Mouse (Mus musculus) kidney, postnatal 0 days (tissue): ENCODE data around the gene Alg9. TPM values are rescaled to one million over a fixed set of nuclear protein-coding genes. Genes with fewer than 3 reads are reported as not detected.

ENCODE experiments used
- ATAC-seq: fragments of 200-750 bp; cut with Nextera tagmentation; replicated peaks from 2 replicates; pipeline ENCODE4 v1.8.0; 2017; ENCODE audit warnings: low read depth, moderate number of reproducible peaks, moderate TSS enrichment, moderate library complexity; ENCODE audit not compliant: low FRiP score
- DNase-seq: peaks from one replicate; pipeline ENCODE4 v3.0.0-alpha.2; 2016; ENCODE audit warnings: low spot score
- H3K27ac ChIP-seq: fragments of 300-500 bp; sonication (generic); 2 replicates; pipeline ENCODE4 v1.5.1; 2014; ENCODE audit warnings: mild to moderate bottlenecking
- H3K27me3 ChIP-seq: fragments of 300-500 bp; sonication (generic); 2 replicates; pipeline ENCODE4 v1.6.1; 2014; ENCODE audit warnings: low read length, mixed read lengths; ENCODE audit not compliant: insufficient read depth
- H3K36me3 ChIP-seq: fragments of 300-500 bp; sonication (generic); 2 replicates; pipeline ENCODE4 v1.6.1; 2014; ENCODE audit warnings: low read length, mixed read lengths; ENCODE audit not compliant: insufficient read depth
- H3K4me1 ChIP-seq: fragments of 300-500 bp; sonication (generic); replicated peaks from 2 replicates; pipeline ENCODE4 v1.6.1; 2014; ENCODE audit warnings: antibody characterized with exemption, low read length, mixed read lengths; ENCODE audit not compliant: insufficient read depth
- H3K4me2 ChIP-seq: fragments of 300-500 bp; sonication (generic); 2 replicates; pipeline ENCODE4 v1.6.1; 2014; ENCODE audit warnings: mild to moderate bottlenecking, low read length, moderate library complexity, mixed read lengths
- H3K4me3 ChIP-seq: fragments of 300-500 bp; sonication (generic); replicated peaks from 2 replicates; pipeline ENCODE4 v1.5.1; 2014; ENCODE audit warnings: low read depth, low read length
- H3K9ac ChIP-seq: fragments of 300-500 bp; sonication (generic); 2 replicates; pipeline ENCODE4 v1.6.1; 2014; ENCODE audit warnings: low read depth, low read length
- H3K9me3 ChIP-seq: fragments of 300-500 bp; sonication (generic); replicated peaks from 2 replicates; pipeline ENCODE4 v1.6.1; 2016; ENCODE audit warnings: low read length, inconsistent platforms, mixed read lengths
- CTCF ChIP-seq: IDR thresholded peaks from 2 replicates; pipeline ENCODE4 v1.5.1; 2016; ENCODE audit warnings: antibody characterized with exemption, low read depth, mild to moderate bottlenecking, moderate library complexity
- WGBS: fragments of 180-500 bp; shearing (Covaris S2); extraction: QIAGEN DNeasy Blood & Tissue Kit; methylation state at CpG from one replicate; pipeline ENCODE4 v1.1.7; 2014; 5-methylcytosine and 5-hydroxymethylcytosine counted together
- polyA plus RNA-seq: library from polyadenylated mRNA; unstranded; fragments of >200 nt; fragmentation: Nextera tagmentation; extraction: Ambion mirVana; gene quantifications from 2 replicates; pipeline ENCODE4 v1.2.1, GENCODE M21; 2015

Gene Alg9
- polyA plus RNA-seq, 1 experiment from 2014 or later: 24.8 TPM

DNA sequence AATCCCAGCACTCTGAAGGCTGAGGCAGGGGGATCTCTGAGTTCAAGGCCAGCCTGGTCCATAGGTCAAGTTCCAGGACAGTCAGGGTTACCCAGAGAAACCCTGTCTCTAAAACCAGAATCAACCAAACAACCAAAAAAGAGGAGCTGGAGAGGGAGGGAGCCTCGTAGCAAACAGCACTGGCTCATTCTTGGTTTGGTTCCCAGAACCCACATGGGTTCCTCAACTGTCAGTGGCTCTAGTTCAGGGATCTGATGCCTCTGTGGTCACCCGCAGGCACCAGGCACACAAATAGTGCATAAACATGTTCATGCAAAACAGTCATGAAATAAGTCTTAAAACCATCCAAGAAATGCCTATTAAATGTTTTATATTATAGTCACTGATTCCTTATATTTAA, 93.4 kb downstream of the Alg9 start:
- WGBS: 92% methylated on average over 2 of the region's 2 CpGs
- Histone ChIP-seq H3K9ac (no peak overlapping the region), H3K4me1 (no peaks in the 10 kb centered on the region), H3K9me3 (no peaks in the 10 kb centered on the region), H3K4me2 (no peak overlapping the region), H3K27ac (no peak overlapping the region), H3K27me3 (no peaks in the 10 kb centered on the region), H3K36me3 (peaks cover 64% of the 10 kb centered on the region), H3K4me3 (no peak overlapping the region)
- no peak for TF ChIP-seq CTCF
- DNase-seq (no peak), ATAC-seq (no peak)

DNA sequence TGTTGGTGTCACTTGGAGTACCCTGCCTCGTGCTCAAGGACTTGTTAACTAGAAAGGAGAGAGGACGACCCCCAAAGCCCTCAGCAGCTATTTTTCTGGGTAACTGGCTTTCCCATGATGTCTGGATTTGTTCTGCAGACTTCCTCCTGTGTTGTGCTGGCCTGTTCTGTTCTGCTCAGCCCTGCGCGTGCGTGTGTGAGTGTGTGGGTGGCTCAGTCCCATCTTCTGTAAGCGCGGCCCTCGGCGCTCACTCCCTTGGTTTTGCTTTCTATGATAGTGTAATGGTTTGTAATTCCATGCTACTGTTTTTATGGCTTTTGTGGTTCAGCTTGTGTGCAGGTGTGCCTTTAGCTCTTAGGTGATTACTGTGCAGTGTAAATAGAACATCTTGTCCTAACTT, 98.4 kb downstream of the Alg9 start:
- TF ChIP-seq CTCF: no peak
- ATAC-seq (no peak), DNase-seq (no peak)
- no peaks in the 10 kb centered on the region for H3K27me3 ChIP-seq
- no peak overlapping the region for H3K9ac ChIP-seq
- no peak overlapping the region for H3K4me3 ChIP-seq
- WGBS: 87% methylated on average over 9 of the region's 9 CpGs
- H3K27ac ChIP-seq: no peak overlapping the region
- peaks cover 46% of the 10 kb centered on the region for H3K36me3 ChIP-seq
- H3K9me3 ChIP-seq: no peaks in the 10 kb centered on the region
- H3K4me2 ChIP-seq: no peak overlapping the region
- H3K4me1 ChIP-seq: no peaks in the 10 kb centered on the region

DNA sequence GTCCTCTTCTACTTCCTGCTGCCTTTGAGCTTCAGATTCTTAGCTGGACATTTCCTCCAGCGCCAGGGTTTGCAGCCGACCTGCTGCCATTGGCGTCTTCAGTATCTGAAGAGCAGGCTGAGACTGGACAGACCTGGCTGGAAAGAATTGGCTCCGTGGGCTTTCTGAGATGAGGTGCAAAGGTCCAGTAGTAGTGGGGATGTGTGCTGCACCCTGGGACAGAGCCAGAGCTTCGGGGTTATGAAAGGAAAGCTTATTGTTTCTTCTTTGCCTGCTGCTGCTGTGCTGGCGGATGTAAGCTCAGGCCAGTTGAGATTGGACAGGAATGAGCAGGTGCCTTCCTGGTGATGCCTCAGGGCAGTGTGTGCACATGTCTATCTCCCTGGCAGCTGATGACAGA, 99.2 kb downstream of the Alg9 start:
- Histone ChIP-seq H3K36me3 (peaks cover 39% of the 10 kb centered on the region), H3K4me2 (no peak overlapping the region), H3K4me1 (no peaks in the 10 kb centered on the region), H3K9me3 (no peaks in the 10 kb centered on the region), H3K9ac (no peak overlapping the region), H3K4me3 (no peak overlapping the region), H3K27me3 (no peaks in the 10 kb centered on the region), H3K27ac (no peak overlapping the region)
- ATAC-seq (no peak), DNase-seq (no peak)
- 86% methylated on average over 6 of the region's 6 CpGs for WGBS
- TF ChIP-seq CTCF: no peak

DNA sequence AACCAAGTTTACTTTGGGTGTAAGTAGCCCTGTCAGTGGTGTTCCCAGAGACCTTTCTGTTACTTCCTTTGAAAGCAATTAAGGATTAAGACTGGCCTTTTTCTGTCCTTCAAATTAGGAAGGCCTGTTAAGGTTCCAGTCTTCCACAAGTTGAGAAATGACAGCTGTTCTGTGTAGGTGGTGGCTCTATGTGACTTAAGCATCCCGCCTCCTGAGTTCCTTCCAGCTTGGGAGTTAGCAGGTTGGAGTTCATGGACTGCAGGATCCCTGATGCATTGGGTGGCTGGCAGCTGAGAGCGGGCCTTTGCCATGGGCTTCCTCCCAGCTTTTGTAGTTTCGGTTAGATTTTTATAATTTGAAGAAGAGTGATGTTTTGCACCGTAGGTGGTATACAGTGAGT, 100.7 kb downstream of the Alg9 start:
- Histone ChIP-seq H3K4me1 (no peaks in the 10 kb centered on the region), H3K9me3 (no peaks in the 10 kb centered on the region), H3K4me3 (no peak overlapping the region), H3K27me3 (no peaks in the 10 kb centered on the region), H3K9ac (no peak overlapping the region), H3K27ac (no peak overlapping the region), H3K4me2 (no peak overlapping the region), H3K36me3 (peaks cover 41% of the 10 kb centered on the region)
- ATAC-seq: no peak
- DNase-seq: no peak
- WGBS: 90% methylated on average over 4 of the region's 4 CpGs
- TF ChIP-seq CTCF: no peak

GRCm38 (mm10) chr9:50876287-50876686, 101.5 kb downstream of the Alg9 start:
- Histone ChIP-seq H3K4me3 (no peak overlapping the region), H3K9ac (no peak overlapping the region), H3K36me3 (peaks cover 39% of the 10 kb centered on the region), H3K4me2 (no peak overlapping the region), H3K27ac (no peak overlapping the region), H3K9me3 (no peaks in the 10 kb centered on the region), H3K27me3 (no peaks in the 10 kb centered on the region), H3K4me1 (no peaks in the 10 kb centered on the region)
- no peak for DNase-seq
- no peak for TF ChIP-seq CTCF
- 91% methylated on average over 3 of the region's 3 CpGs for WGBS
- no peak for ATAC-seq

DNA sequence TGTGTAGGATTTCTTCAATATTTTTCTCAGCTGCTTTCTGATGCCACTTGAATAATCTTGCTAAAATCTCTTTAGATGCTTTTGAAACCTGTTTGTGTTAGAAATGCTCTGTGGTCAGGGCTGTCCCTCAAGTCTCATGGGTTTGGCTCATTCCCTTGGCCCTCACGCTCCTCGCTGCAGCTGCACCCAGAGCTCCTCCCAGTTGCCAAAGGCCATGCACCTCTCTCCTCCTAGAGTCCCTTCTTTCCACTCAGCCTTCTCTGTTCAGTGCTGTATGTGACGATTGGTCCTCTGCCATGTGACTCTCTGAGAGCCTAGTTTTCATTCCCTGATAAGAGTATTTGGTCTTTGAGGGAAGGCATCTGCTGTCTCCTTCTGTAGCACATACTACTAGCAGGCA, 102.6 kb downstream of the Alg9 start:
- WGBS: 72% methylated on average over 3 of the region's 3 CpGs
- no peak overlapping the region for H3K9ac ChIP-seq
- DNase-seq (peak; percentile 11), ATAC-seq (no peak)
- H3K27me3 ChIP-seq: no peaks in the 10 kb centered on the region
- no peak overlapping the region for H3K4me3 ChIP-seq
- no peak overlapping the region for H3K27ac ChIP-seq
- H3K36me3 ChIP-seq: peaks cover 44% of the 10 kb centered on the region
- TF ChIP-seq CTCF: no peak
- no peaks in the 10 kb centered on the region for H3K4me1 ChIP-seq
- H3K9me3 ChIP-seq: no peaks in the 10 kb centered on the region
- H3K4me2 ChIP-seq: no peak overlapping the region

- Histone ChIP-seq H3K4me2 (no peak overlapping the region), H3K9ac (no peak overlapping the region), H3K4me3 (no peak overlapping the region), H3K27ac (no peak overlapping the region), H3K27me3 (no peaks in the 10 kb centered on the region), H3K9me3 (no peaks in the 10 kb centered on the region), H3K36me3 (peaks cover 27% of the 10 kb centered on the region), H3K4me1 (peaks cover 29% of the 10 kb centered on the region)
- 93% methylated on average over 2 of the region's 2 CpGs for whole genome bisulfite sequencing
- no peak for ATAC-seq
- TF ChIP-seq CTCF: no peak
- DNase-seq: no peak
Observed at GRCm38 (mm10) chr9:50882183-50882582, 107.4 kb downstream of the Alg9 start.
